Mouse (Mus musculus) skeletal muscle tissue, postnatal 0 days (tissue): ENCODE results near the gene Gm10392. TPM values are rescaled to one million over a fixed set of nuclear protein-coding genes. Genes with fewer than 3 reads are reported as not detected.

ENCODE experiments used
- polyA plus RNA-seq: library from polyadenylated mRNA; unstranded; fragments of >200 nt; fragmentation: Nextera tagmentation; extraction: Ambion mirVana; gene quantifications from 2 replicates; pipeline ENCODE4 v1.2.1, GENCODE M21; 2015

The Gm10392 gene
- 0.18 TPM in 1 of 2 replicates, not detected in the other for polyA plus RNA-seq

GRCm38 (mm10) chr11:77519043-77519442 is at the start of gene Gm10392:
Gene Gm10392, minus strand, starts transcription at chr11:77519198.

GRCm38 (mm10) chr11:77515637-77516552 is 3.1 kb downstream of the Gm10392 start, which contains the start of gene Trp53i13:
Gene Trp53i13, minus strand, starts transcription at chr11:77515980.

GRCm38 (mm10) chr11:77514832-77515636 is 4.0 kb downstream of the Gm10392 start, which contains the start of gene Abhd15:
Gene Abhd15, plus strand, starts transcription at chr11:77515121.

GRCm38 (mm10) chr11:77493512-77494343 is 25.3 kb downstream of the Gm10392 start, which contains the start of gene Git1:
Gene Git1, plus strand, starts transcription at chr11:77493562.

GRCm38 (mm10) chr11:77489591-77490235 is 29.3 kb downstream of the Gm10392 start, which contains the start of gene Ankrd13b:
Gene Ankrd13b, minus strand, starts transcription at chr11:77489678.

Other genes with a start within 250 kb of the Gm10392 start
- gene Coro6, start 56.8 kb downstream of the Gm10392 start, polyA plus RNA-seq, result 36.1 and 39.0 TPM in 2 replicates
- 2.1 and 2.9 TPM in 2 replicates for gene Ankrd13b, start 29.5 kb downstream of the Gm10392 start, polyA plus RNA-seq
- gene Git1, start 25.6 kb downstream of the Gm10392 start, polyA plus RNA-seq, result 5.1 and 6.5 TPM in 2 replicates
- gene Abhd15, start 4.1 kb downstream of the Gm10392 start, polyA plus RNA-seq, result 2.4 and 11.6 TPM in 2 replicates
- 17.4 and 24.1 TPM in 2 replicates for gene Trp53i13, start 3.2 kb downstream of the Gm10392 start, polyA plus RNA-seq
- 12.0 and 14.0 TPM in 2 replicates for gene Taok1, start 88.6 kb upstream of the Gm10392 start, polyA plus RNA-seq
- 3.0 and 3.3 TPM in 2 replicates for gene Nufip2, start 167.0 kb upstream of the Gm10392 start, polyA plus RNA-seq
- gene Cryba1, start 206.1 kb upstream of the Gm10392 start, polyA plus RNA-seq, result not detected in 2 replicates
- 63.1 and 85.2 TPM in 2 replicates for gene Myo18a, start 244.0 kb upstream of the Gm10392 start, polyA plus RNA-seq